Mouse (Mus musculus) lung, embryonic 15.5 days (tissue): Measurements from ENCODE around the gene Klhl31. TPM values are rescaled to one million over a fixed set of nuclear protein-coding genes. Genes with fewer than 3 reads are reported as not detected.

ENCODE experiments used
- ATAC-seq: fragments of 200-750 bp; cut with Nextera tagmentation; 2 replicates; pipeline ENCODE4 v1.8.0; 2017; ENCODE audit warnings: moderate number of reproducible peaks, borderline replicate concordance; ENCODE audit not compliant: low FRiP score, low TSS enrichment; ENCODE audit errors: extremely low read depth
- H3K27ac ChIP-seq: fragments of 300-500 bp; sonication (generic); 2 replicates; pipeline ENCODE4 v1.5.1; 2015; ENCODE audit warnings: moderate library complexity, mild to moderate bottlenecking, inconsistent platforms
- H3K27me3 ChIP-seq: fragments of 300-500 bp; sonication (generic); 2 replicates; pipeline ENCODE4 v1.6.1; 2015; ENCODE audit warnings: inconsistent platforms
- H3K36me3 ChIP-seq: fragments of 300-500 bp; sonication (generic); 2 replicates; pipeline ENCODE4 v1.6.1; 2015; ENCODE audit warnings: inconsistent platforms
- H3K4me1 ChIP-seq: fragments of 300-500 bp; sonication (generic); 2 replicates; pipeline ENCODE4 v1.6.1; 2015; ENCODE audit warnings: inconsistent platforms
- H3K4me2 ChIP-seq: fragments of 300-500 bp; sonication (generic); 2 replicates; pipeline ENCODE4 v1.6.1; 2015; ENCODE audit warnings: inconsistent platforms, mild to moderate bottlenecking, moderate library complexity
- H3K4me3 ChIP-seq: fragments of 300-500 bp; sonication (generic); 2 replicates; pipeline ENCODE4 v1.5.1; 2015; ENCODE audit warnings: mild to moderate bottlenecking, inconsistent platforms
- H3K9ac ChIP-seq: fragments of 300-500 bp; sonication (generic); 2 replicates; pipeline ENCODE4 v1.6.1; 2015; ENCODE audit warnings: inconsistent platforms
- H3K9me3 ChIP-seq: fragments of 300-500 bp; sonication (generic); 2 replicates; pipeline ENCODE4 v1.6.1; 2016; ENCODE audit warnings: inconsistent platforms
- WGBS: fragments of 180-500 bp; shearing (Covaris S2); methylation state at CpG from one replicate; pipeline ENCODE4 v1.1.7; 2015; 5-methylcytosine and 5-hydroxymethylcytosine counted together
- polyA plus RNA-seq: library from polyadenylated mRNA; unstranded; fragments of >200 nt; fragmentation: Nextera tagmentation; extraction: Ambion mirVana; gene quantifications from 2 replicates; pipeline ENCODE4 v1.2.1, GENCODE M21; 2015

Gene Klhl31
- polyA plus RNA-seq, 1 experiment from 2014 or later, result 1.2 TPM

DNA sequence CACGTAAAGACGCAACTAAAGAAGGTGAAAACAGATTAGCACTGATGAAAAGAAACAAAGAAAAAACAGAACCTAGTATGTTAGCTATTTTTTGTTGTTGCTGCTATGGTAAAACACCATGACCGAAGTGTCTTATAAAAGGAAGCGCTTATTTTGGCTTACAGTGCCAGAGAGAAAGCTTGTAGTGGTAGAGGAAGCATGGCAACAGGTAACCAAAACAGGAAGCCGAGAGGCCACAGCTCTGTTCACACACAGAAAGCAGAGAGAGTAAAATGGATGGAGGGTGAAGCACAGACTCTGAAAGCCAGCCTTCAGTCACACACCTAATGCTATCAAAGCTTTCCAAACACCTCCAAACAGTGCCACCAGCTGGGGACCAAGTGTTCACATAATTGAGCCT is 34.7 kb downstream of the Klhl31 start:
- Histone ChIP-seq H3K36me3 (no peaks in the 10 kb centered on the region), H3K9ac (no peak overlapping the region), H3K4me2 (no peak overlapping the region), H3K4me3 (no peak overlapping the region), H3K27ac (no peak overlapping the region), H3K4me1 (no peaks in the 10 kb centered on the region), H3K27me3 (no peaks in the 10 kb centered on the region), H3K9me3 (no peaks in the 10 kb centered on the region)
- WGBS, result 86% methylated on average over 5 of the region's 5 CpGs
- no peak for ATAC-seq

DNA sequence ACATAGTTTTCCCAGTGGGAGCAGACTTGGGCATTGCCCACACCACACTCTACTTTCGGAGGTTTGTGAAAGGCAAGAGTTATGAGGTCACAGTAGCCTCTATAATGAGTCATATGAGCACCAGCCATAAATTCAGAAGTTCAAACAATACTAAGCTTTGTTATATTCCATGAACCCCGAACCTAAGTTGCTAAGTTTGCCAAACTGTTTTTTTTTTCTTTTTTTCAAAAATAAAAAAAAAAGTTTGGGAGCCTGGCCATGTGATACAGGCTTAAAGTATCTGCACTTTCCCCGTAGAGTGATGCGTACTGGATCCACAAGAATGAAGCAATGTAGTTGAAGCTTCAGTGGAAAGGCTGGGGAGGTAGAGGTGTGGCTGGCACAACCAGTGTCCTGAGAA is 36.9 kb downstream of the Klhl31 start:
- Histone ChIP-seq H3K4me2 (no peak overlapping the region), H3K4me1 (no peaks in the 10 kb centered on the region), H3K9ac (no peak overlapping the region), H3K27ac (no peak overlapping the region), H3K4me3 (no peak overlapping the region), H3K36me3 (no peaks in the 10 kb centered on the region), H3K9me3 (no peaks in the 10 kb centered on the region), H3K27me3 (no peaks in the 10 kb centered on the region)
- 82% methylated on average over 4 of the region's 4 CpGs for WGBS
- ATAC-seq, result no peak

DNA sequence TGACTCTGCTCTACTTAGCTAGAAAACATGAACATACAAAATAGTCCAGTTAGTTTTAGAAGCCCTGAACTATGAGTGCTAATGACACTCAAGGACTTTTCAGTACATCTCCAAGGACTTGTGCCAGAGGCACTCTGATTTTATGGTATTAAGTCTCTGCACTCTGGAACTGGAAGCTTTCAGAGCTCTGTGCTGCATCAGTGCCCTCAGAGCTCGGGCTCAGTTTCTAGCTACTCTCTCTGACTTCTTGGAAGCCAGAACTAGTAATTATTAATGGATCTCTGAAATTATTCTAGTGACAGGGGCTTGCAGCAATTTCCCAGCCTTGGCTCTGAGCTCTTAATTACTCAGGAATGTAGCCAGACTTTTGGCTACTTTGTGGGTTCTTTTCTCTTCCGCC is 37.7 kb downstream of the Klhl31 start:
- no peak overlapping the region for H3K27ac ChIP-seq
- ATAC-seq, result no peak
- no peaks in the 10 kb centered on the region for H3K4me1 ChIP-seq
- no peak overlapping the region for H3K4me2 ChIP-seq
- H3K9me3 ChIP-seq, result no peaks in the 10 kb centered on the region
- no peak overlapping the region for H3K9ac ChIP-seq
- no peak overlapping the region for H3K4me3 ChIP-seq
- 78% methylated on average over 2 of the region's 2 CpGs for whole genome bisulfite sequencing
- H3K36me3 ChIP-seq, result no peaks in the 10 kb centered on the region
- no peaks in the 10 kb centered on the region for H3K27me3 ChIP-seq

DNA sequence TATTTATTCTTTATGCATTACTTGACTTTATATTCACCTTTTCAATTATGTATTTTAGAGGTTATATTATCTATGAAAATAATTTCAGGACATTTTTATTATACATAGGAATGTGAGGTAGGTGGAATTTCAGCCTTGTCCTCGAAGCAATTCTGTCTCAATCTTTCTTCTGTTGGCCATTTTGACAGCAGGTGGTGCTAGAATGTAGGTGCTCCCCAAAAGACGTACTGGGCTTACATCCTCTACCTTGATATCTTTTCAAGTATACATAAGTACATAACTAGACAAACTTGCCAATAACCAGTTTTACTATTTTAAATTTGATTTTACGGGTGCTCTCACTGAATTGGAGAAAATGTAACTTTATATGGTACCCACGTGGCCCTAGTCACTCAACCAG is 48.6 kb downstream of the Klhl31 start:
- no peak overlapping the region for H3K27ac ChIP-seq
- no peak overlapping the region for H3K4me2 ChIP-seq
- no peak overlapping the region for H3K9ac ChIP-seq
- H3K4me1 ChIP-seq, result no peaks in the 10 kb centered on the region
- no peaks in the 10 kb centered on the region for H3K36me3 ChIP-seq
- H3K27me3 ChIP-seq, result no peaks in the 10 kb centered on the region
- no peak for ATAC-seq
- WGBS, result 68% methylated on average over 4 of the region's 4 CpGs
- H3K4me3 ChIP-seq, result no peak overlapping the region
- H3K9me3 ChIP-seq, result no peaks in the 10 kb centered on the region

DNA sequence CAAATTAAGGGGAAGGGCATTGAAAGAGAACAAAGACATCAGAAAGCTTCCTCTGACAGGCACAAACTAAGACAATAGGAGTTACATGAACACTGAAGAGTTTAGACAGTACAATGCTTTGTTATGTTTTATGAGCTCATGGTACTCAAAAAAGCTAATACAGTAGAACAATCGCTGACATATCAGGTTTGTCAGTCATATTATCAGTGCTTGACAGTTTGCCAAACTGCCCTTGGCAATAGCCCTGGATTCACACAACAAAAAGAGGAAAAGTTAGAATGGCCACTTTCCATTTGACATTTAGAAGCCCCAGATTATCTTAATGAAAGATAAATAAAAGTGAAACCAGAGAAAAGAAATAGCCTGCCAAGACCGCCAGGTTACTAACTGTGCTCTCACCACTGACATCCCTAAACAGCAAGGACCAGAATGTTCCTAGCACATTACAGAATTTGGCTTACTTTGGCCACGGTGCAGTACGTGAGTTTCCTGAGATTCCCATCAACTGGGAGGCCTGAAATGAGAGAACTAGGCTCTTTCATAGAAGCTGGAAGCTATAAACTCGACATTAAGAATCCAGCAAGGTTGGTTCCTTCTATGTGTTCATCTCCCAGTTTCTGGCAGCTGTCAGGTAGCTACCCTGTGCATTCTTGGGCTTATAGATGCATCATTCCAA is 49.7 kb downstream of the Klhl31 start:
- Histone ChIP-seq H3K36me3 (no peaks in the 10 kb centered on the region), H3K4me2 (no peak overlapping the region)
- 63% methylated on average over 5 of the region's 5 CpGs for WGBS

DNA sequence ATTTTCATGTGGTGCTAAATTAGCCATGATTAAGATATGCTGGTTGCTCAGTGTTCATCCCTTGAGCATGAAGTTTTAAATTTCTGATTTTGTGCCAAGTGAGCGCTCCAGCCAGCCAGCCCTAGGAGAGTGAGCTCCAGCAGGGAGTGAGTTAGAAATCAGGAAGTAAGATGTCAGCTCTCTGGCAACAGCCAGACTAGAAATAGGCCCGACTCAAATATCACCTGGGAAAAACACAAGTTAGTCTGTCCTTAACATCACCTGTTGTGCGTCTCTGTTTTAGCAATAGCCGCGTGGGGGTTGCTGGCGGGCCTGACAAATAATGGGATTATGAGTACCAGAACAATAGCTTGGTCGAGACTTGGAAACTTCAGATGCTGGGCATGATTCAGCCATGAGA is 56.4 kb downstream of the Klhl31 start:
- Histone ChIP-seq H3K27me3 (no peaks in the 10 kb centered on the region), H3K27ac (no peak overlapping the region), H3K4me1 (no peaks in the 10 kb centered on the region), H3K36me3 (no peaks in the 10 kb centered on the region), H3K4me2 (no peak overlapping the region), H3K9me3 (no peaks in the 10 kb centered on the region), H3K4me3 (no peak overlapping the region), H3K9ac (no peak overlapping the region)
- WGBS, result 66% methylated on average over 7 of the region's 7 CpGs
- no peak for ATAC-seq

More for the DNA sequence above, 49.7 kb downstream of the Klhl31 start:
- no peaks in the 10 kb centered on the region for H3K4me1 ChIP-seq
- no peaks in the 10 kb centered on the region for H3K9me3 ChIP-seq
- H3K27ac ChIP-seq, result no peak overlapping the region
- no peak for ATAC-seq
- no peak overlapping the region for H3K4me3 ChIP-seq
- no peak overlapping the region for H3K9ac ChIP-seq
- no peaks in the 10 kb centered on the region for H3K27me3 ChIP-seq

DNA sequence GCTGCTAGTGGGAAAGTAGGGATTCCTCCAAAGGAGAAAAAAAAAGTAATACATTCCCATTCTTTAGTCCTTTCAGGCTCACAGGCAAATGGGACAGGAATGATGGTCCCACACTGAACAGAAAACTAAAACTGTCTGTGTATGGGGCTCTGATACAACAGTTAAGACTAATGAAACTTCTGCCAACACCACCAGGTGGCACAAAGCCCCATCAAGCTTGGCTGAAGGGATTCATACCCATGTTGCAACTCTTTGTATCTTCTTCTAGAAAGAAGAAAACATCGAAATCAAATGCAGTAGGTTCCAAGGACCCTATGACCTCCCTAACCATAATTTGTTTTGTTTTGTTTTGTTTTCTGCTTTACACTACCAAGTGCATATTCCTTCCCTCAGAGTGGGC is 57.1 kb downstream of the Klhl31 start:
- 89% methylated on average over 1 of the region's 1 CpGs for WGBS
- no peak overlapping the region for H3K4me3 ChIP-seq
- no peak overlapping the region for H3K27ac ChIP-seq
- ATAC-seq, result no peak
- no peaks in the 10 kb centered on the region for H3K36me3 ChIP-seq
- no peaks in the 10 kb centered on the region for H3K27me3 ChIP-seq
- H3K4me1 ChIP-seq, result no peaks in the 10 kb centered on the region
- H3K9me3 ChIP-seq, result no peaks in the 10 kb centered on the region
- H3K4me2 ChIP-seq, result no peak overlapping the region
- H3K9ac ChIP-seq, result no peak overlapping the region

DNA sequence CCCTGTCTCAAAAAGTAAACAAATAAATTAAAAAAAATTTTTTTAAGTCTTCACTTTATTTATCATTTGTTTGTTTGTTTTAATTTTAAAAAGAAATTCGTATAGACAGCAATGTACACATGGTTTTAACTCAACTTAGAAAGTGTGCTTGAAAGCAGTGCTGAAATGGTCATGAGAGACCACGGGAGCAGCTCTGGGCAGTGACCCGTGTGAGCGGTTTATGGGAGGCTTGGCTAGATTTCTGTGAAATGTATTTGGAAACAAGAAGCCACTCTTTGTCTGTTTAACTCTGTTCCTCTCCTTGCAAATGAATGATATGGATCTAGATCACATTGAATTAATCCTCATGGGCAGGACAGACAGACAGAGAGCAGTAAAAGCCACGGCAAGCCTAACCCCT is 59.3 kb downstream of the Klhl31 start:
- Histone ChIP-seq H3K4me2 (no peak overlapping the region), H3K36me3 (no peaks in the 10 kb centered on the region), H3K4me3 (no peak overlapping the region), H3K4me1 (no peaks in the 10 kb centered on the region), H3K9ac (no peak overlapping the region), H3K27ac (no peak overlapping the region), H3K9me3 (no peaks in the 10 kb centered on the region), H3K27me3 (no peaks in the 10 kb centered on the region)
- ATAC-seq, result no peak
- WGBS, result 74% methylated on average over 5 of the region's 5 CpGs

DNA sequence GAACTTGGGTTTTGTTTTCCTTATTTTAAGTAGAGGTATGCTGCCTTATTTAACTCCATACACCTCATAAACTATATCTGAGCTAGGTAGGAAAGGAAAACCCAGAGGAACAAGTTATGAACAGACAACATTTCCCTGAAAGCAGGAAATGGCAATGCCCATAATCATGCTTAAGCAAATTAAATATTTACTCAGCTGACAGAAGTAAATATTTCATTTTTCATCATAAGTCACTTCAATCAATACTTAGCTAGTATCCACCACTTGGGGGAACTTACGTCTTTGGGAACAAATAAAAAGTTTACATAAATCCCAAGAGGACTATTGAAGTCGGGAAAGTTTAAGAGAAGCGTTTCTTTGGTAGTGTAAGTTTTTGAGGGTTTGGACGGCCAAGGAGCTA is 67.2 kb downstream of the Klhl31 start:
- Histone ChIP-seq H3K4me2 (no peak overlapping the region), H3K4me1 (no peaks in the 10 kb centered on the region), H3K36me3 (no peaks in the 10 kb centered on the region), H3K9me3 (no peaks in the 10 kb centered on the region), H3K4me3 (no peak overlapping the region), H3K27me3 (no peaks in the 10 kb centered on the region), H3K27ac (no peak overlapping the region), H3K9ac (no peak overlapping the region)
- 62% methylated on average over 4 of the region's 4 CpGs for WGBS
- ATAC-seq, result no peak

DNA sequence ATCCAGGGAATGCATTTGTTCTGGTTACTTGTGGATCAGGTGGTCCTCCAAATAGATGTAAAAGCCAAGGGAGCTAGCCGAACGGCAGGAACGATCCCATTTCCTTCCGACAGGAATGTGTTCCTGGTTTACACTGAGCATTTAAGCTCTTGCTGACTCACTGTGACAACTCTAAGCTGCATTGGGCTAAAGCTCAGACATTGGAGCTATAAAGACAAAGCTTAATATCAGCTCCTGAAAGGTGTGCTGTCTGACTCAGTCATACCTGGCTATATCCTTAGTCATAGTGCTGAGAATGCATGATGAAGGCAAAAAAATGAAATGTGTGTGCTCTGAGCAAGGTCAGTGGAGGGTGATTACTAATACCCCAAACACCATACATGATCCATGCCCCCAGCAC is 67.8 kb downstream of the Klhl31 start:
- no peaks in the 10 kb centered on the region for H3K4me1 ChIP-seq
- 49% methylated on average over 4 of the region's 4 CpGs for WGBS
- H3K27ac ChIP-seq, result no peak overlapping the region
- no peak overlapping the region for H3K4me2 ChIP-seq
- no peak overlapping the region for H3K9ac ChIP-seq
- H3K36me3 ChIP-seq, result no peaks in the 10 kb centered on the region
- no peak overlapping the region for H3K4me3 ChIP-seq
- no peaks in the 10 kb centered on the region for H3K27me3 ChIP-seq
- no peak for ATAC-seq
- no peaks in the 10 kb centered on the region for H3K9me3 ChIP-seq

DNA sequence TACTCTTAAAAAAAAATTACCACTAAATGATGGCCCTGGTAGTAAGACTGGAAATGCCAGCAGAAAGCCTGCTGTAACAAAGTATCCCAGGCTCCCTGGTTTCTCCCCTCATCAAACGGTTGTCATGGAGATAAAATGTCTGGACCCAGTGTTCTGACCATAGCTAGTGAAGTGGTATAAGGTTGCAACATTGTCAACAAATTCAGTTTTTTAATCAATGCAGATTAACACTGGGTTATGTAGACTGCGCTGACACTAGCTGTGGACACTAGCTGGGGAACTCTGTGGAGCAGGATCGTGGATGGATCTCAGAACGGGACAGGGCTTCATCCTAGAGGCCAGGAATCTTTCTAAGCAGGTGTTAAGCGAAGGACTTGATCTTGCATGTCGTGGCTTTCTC is 70.2 kb downstream of the Klhl31 start:
- H3K4me2 ChIP-seq, result no peak overlapping the region
- H3K4me1 ChIP-seq, result no peaks in the 10 kb centered on the region
- H3K9ac ChIP-seq, result no peak overlapping the region
- no peaks in the 10 kb centered on the region for H3K36me3 ChIP-seq
- no peak overlapping the region for H3K27ac ChIP-seq
- ATAC-seq, result no peak
- H3K4me3 ChIP-seq, result no peak overlapping the region
- WGBS, result 79% methylated on average over 6 of the region's 6 CpGs
- H3K9me3 ChIP-seq, result no peaks in the 10 kb centered on the region
- H3K27me3 ChIP-seq, result no peaks in the 10 kb centered on the region

DNA sequence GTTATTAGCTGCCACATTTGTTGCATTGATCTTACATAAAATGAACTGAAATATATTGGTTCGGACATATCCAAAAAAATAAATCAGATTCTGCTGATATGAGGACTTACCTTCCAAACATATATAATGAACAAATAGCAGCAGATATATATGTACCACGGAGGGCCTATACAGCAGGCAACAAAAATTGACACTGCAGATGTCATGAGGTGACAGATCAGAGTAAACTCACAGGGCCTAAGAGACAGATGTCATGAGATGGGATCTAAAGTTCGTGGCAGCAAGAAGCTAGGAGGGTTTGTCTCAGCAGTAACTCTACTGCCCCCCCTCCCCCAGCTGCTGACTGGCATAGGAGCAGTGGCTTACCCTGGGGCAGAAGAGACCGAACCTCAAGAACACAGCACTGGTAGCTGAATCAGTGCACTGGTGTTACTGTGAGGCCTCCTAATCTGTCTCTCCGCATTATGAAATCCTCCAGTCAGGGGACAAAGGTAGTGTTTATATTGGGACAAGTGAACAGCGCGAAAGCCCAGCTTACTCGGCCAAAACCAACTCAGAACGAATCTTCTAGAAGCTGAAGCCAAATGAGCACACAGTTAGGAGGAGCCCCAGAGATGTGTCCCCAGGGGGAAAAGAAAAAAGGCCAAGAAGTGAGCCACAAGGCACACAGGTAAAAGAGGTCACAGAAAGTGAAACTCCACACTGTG is 71.3 kb downstream of the Klhl31 start:
- 59% methylated on average over 9 of the region's 9 CpGs for WGBS
- Histone ChIP-seq H3K4me2 (no peak overlapping the region), H3K9ac (no peak overlapping the region), H3K4me1 (no peaks in the 10 kb centered on the region), H3K4me3 (no peak overlapping the region), H3K27me3 (no peaks in the 10 kb centered on the region), H3K27ac (no peak overlapping the region), H3K36me3 (no peaks in the 10 kb centered on the region), H3K9me3 (no peaks in the 10 kb centered on the region)
- no peak for ATAC-seq
